Mouse (Mus musculus) neural tube, embryonic 11.5 days (tissue): Measurements from ENCODE around the gene Cbr2. TPM values are rescaled to one million over a fixed set of nuclear protein-coding genes. Genes with fewer than 3 reads are reported as not detected.
"Not testable (repeated sequence)": the region's sequence is repeated elsewhere in the genome, so short reads cannot be mapped to it uniquely, and the experiment has no call there.

ENCODE experiments used
- ATAC-seq: fragments of 200-750 bp; cut with Nextera tagmentation; 2 replicates; pipeline ENCODE4 v1.8.0; 2017; ENCODE audit warnings: moderate number of reproducible peaks, mild to moderate bottlenecking, moderate TSS enrichment, moderate library complexity; ENCODE audit not compliant: insufficient read depth, low FRiP score, low TSS enrichment
- DNase-seq: peaks from one replicate; pipeline ENCODE4 v3.0.0-alpha.2; 2015; ENCODE audit warnings: low spot score
- H3K27ac ChIP-seq: fragments of 300-500 bp; sonication (generic); 2 replicates; pipeline ENCODE4 v1.5.1; 2014; ENCODE audit warnings: low read depth, mild to moderate bottlenecking, low read length
- H3K27me3 ChIP-seq: fragments of 300-500 bp; sonication (generic); 2 replicates; pipeline ENCODE4 v1.6.1; 2014; ENCODE audit warnings: mild to moderate bottlenecking, low read length, mixed read lengths; ENCODE audit not compliant: control insufficient read depth, insufficient read depth
- H3K36me3 ChIP-seq: fragments of 300-500 bp; sonication (generic); 2 replicates; pipeline ENCODE4 v1.6.1; 2014; ENCODE audit warnings: mild to moderate bottlenecking, low read length, moderate library complexity, mixed read lengths; ENCODE audit not compliant: control insufficient read depth, insufficient read depth
- H3K4me1 ChIP-seq: fragments of 300-500 bp; sonication (generic); 2 replicates; pipeline ENCODE4 v1.6.1; 2014; ENCODE audit warnings: low read length, mixed read lengths; ENCODE audit not compliant: control insufficient read depth, insufficient read depth
- H3K4me2 ChIP-seq: fragments of 300-500 bp; sonication (generic); 2 replicates; pipeline ENCODE4 v1.6.1; 2014; ENCODE audit warnings: low read depth, mild to moderate bottlenecking, moderate library complexity
- H3K4me3 ChIP-seq: fragments of 300-500 bp; sonication (generic); 2 replicates; pipeline ENCODE4 v1.5.1; 2014; ENCODE audit warnings: low read depth, low read length
- H3K9ac ChIP-seq: fragments of 300-500 bp; sonication (generic); 2 replicates; pipeline ENCODE4 v1.6.1; 2014; ENCODE audit warnings: mild to moderate bottlenecking, low read length
- H3K9me3 ChIP-seq: fragments of 300-500 bp; sonication (generic); 2 replicates; pipeline ENCODE4 v1.6.1; 2016; ENCODE audit warnings: low read length; ENCODE audit not compliant: control insufficient read depth
- WGBS: fragments of 180-500 bp; shearing (Covaris S2); extraction: QIAGEN DNeasy Blood & Tissue Kit; methylation state at CpG from one replicate; pipeline ENCODE4 v1.1.7; 2014; 5-methylcytosine and 5-hydroxymethylcytosine counted together
- polyA plus RNA-seq: library from polyadenylated mRNA; unstranded; fragments of >200 nt; fragmentation: Nextera tagmentation; extraction: Ambion mirVana; gene quantifications from 2 replicates; pipeline ENCODE4 v1.2.1, GENCODE M21; 2014

Gene Cbr2
- polyA plus RNA-seq: 1.8 and 2.0 TPM in 2 replicates

DNA sequence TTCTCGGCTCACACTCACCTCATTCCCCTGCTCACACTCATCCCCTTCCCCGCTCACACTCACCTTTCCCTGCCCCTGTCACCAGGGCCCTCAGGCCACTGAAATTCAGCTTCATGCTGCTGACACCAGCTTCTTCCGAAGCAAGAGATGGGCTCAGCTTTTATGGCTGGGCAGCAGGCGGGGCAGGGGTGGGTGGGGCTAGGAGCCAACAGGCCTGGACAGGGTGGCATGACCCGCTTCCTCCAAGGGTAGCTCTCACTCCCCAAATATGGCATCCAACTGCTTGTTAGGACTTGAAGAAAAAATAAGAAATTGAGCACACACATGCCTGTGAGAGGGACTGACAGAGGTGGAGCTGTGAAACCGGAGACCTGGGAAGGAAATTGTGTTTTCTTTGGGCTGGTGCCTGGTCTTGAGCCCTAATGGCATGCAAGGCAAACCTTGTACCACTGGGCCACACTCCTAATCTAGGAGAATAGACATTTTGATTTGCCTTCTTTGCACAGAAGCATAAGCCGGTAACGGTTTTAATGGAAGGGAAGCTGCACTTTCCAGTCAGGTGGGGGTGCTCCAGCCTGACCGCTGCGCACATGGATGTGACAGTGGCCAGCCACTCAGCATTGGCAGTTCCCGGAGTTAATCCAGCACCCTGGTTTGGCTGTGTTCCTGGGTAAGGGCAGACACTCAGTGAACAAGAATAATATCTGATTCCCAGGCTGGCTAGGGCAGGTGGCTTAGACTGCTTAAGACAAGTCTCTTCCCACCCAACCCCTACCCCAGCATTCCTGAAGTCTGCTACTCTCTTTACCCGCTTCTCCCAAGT is at the start of gene Cbr2:
Gene Cbr2, minus strand, starts transcription at position 257 of the 823 bp plus-strand sequence.
- Histone ChIP-seq H3K27ac (no peak within 1 kb of the TSS), H3K9me3 (no peaks in the 10 kb centered on the region), H3K4me1 (no peaks in the 10 kb centered on the region), H3K36me3 (no peaks in the 10 kb centered on the region), H3K9ac (no peak within 1 kb of the TSS), H3K27me3 (no peaks in the 10 kb centered on the region), H3K4me3 (no peak within 1 kb of the TSS), H3K4me2 (no peak within 1 kb of the TSS)
- no peak for DNase-seq
- 78% methylated on average over 12 of the region's 12 CpGs for WGBS
- ATAC-seq: no peak

DNA sequence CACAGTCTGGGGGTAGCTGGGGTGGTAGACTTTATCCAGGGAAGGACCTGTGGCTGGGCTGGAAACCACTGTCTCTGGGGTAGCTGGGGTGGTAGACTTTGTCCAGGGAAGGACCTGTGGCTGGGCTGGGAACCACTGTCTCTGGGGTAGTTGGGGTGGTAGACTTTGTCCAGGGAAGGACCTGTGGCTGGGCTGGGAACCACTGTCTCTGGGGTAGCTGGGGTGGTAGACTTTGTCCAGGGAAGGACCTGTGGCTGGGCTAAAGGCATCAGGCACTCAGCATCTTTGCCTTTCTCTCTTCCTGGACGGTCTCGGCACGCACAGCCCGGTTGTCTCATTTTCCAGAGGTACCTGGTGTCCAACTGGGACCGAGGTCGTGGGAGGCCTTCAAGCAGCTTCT is 49.4 kb upstream of the Cbr2 start:
- not testable (repeated sequence) for H3K4me3 ChIP-seq, DNase-seq, ATAC-seq, H3K9me3 ChIP-seq, H3K4me2 ChIP-seq, H3K27ac ChIP-seq, H3K9ac ChIP-seq, H3K27me3 ChIP-seq, H3K36me3 ChIP-seq
- peaks cover 12% of the 10 kb centered on the region for H3K4me1 ChIP-seq
- 92% methylated on average over 6 of the region's 6 CpGs for WGBS

- Histone ChIP-seq H3K27ac (no peak overlapping the region), H3K36me3 (no peaks in the 10 kb centered on the region), H3K4me2 (no peak overlapping the region), H3K4me1 (peaks cover 6% of the 10 kb centered on the region), H3K4me3 (no peak overlapping the region), H3K9ac (no peak overlapping the region), H3K9me3 (no peaks in the 10 kb centered on the region), H3K27me3 (no peaks in the 10 kb centered on the region)
- 94% methylated on average over 1 of the region's 1 CpGs for WGBS
- DNase-seq: no peak
- ATAC-seq: no peak
Observed at GRCm38 (mm10) chr11:120779876-120780275, 48.0 kb upstream of the Cbr2 start.

- ATAC-seq: no peak
- H3K4me3 ChIP-seq: no peak overlapping the region
- no peaks in the 10 kb centered on the region for H3K27me3 ChIP-seq
- 34% methylated on average over 6 of the region's 6 CpGs for WGBS
- H3K36me3 ChIP-seq: no peaks in the 10 kb centered on the region
- H3K27ac ChIP-seq: no peak overlapping the region
- H3K9me3 ChIP-seq: no peaks in the 10 kb centered on the region
- no peak overlapping the region for H3K4me2 ChIP-seq
- H3K9ac ChIP-seq: no peak overlapping the region
- H3K4me1 ChIP-seq: no peaks in the 10 kb centered on the region
- DNase-seq: no peak
Observed at GRCm38 (mm10) chr11:120777123-120777522, 45.2 kb upstream of the Cbr2 start.

- Histone ChIP-seq H3K9me3 (no peaks in the 10 kb centered on the region), H3K27ac (no peak overlapping the region), H3K36me3 (no peaks in the 10 kb centered on the region), H3K4me2 (no peak overlapping the region), H3K9ac (no peak overlapping the region), H3K4me1 (no peaks in the 10 kb centered on the region), H3K4me3 (no peak overlapping the region), H3K27me3 (no peaks in the 10 kb centered on the region)
- peak; percentile 45 for ATAC-seq
- 27% methylated on average over 15 of the region's 15 CpGs for WGBS
- peak; percentile 92 for DNase-seq
Observed at GRCm38 (mm10) chr11:120775774-120776469, 44.0 kb upstream of the Cbr2 start.

DNA sequence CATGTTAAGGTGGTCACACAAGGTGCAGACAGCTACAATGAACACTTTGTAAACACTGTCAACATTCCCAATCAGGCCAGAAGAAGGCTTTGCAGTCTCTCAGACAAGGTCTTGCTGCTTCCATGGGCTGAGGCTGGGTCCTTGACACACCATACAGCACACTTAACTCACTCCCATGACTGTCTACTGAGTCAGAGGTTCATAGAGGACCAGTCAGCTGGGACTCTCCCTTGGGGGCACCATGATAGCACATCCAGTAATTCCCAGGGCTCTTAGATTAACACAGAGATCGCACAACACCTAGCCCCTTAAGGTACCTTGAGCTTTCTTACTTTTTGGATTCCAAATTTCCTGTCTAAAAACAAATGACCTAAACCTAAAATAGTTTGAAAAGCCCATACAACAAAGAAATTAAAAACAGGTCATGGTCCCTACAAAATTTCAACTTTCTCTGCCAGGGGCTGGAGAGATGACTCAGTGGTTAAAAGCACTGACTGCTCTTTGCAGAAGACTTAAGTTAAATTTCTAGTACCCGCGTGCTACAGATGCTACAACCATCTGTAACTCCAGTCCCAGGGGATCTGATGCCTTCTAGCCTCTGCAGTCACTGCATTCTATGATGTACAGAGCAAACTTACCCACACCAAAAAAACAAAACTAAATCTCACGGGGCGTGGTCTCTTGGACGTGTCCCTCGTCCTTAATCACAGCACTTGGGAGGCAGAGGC is 41.7 kb upstream of the Cbr2 start:
- DNase-seq: peak; percentile 7

GRCm38 (mm10) chr11:120772749-120773148 is 40.8 kb upstream of the Cbr2 start:
- Histone ChIP-seq H3K27ac (no peak overlapping the region), H3K4me2 (no peak overlapping the region), H3K36me3 (no peaks in the 10 kb centered on the region), H3K4me3 (no peak overlapping the region), H3K4me1 (no peaks in the 10 kb centered on the region), H3K9ac (no peak overlapping the region), H3K27me3 (no peaks in the 10 kb centered on the region), H3K9me3 (no peaks in the 10 kb centered on the region)
- ATAC-seq (no peak), DNase-seq (no peak)
- 83% methylated on average over 3 of the region's 3 CpGs for WGBS

More for the DNA sequence above, 41.7 kb upstream of the Cbr2 start:
- no peak overlapping the region for H3K9ac ChIP-seq
- no peak overlapping the region for H3K4me2 ChIP-seq
- no peak overlapping the region for H3K27ac ChIP-seq
- no peaks in the 10 kb centered on the region for H3K9me3 ChIP-seq
- no peaks in the 10 kb centered on the region for H3K4me1 ChIP-seq
- H3K27me3 ChIP-seq: no peaks in the 10 kb centered on the region
- ATAC-seq: no peak
- no peaks in the 10 kb centered on the region for H3K36me3 ChIP-seq
- H3K4me3 ChIP-seq: no peak overlapping the region
- WGBS: 89% methylated on average over 7 of the region's 7 CpGs

- Histone ChIP-seq H3K9ac (no peak overlapping the region), H3K27me3 (no peaks in the 10 kb centered on the region), H3K4me3 (no peak overlapping the region), H3K9me3 (no peaks in the 10 kb centered on the region), H3K36me3 (no peaks in the 10 kb centered on the region), H3K4me2 (no peak overlapping the region), H3K27ac (no peak overlapping the region), H3K4me1 (no peaks in the 10 kb centered on the region)
- WGBS: 67% methylated on average over 1 of the region's 1 CpGs
- DNase-seq (no peak), ATAC-seq (no peak)
Observed at GRCm38 (mm10) chr11:120768206-120768605, 36.3 kb upstream of the Cbr2 start.
